Mouse (Mus musculus) heart, embryonic 16.5 days (tissue): ENCODE data around the gene Fbxo46. TPM values are rescaled to one million over a fixed set of nuclear protein-coding genes. Genes with fewer than 3 reads are reported as not detected.

Experiments
- ATAC-seq: fragments of 200-750 bp; cut with Nextera tagmentation; replicated peaks from 2 replicates; pipeline ENCODE4 v1.8.0; 2017; ENCODE audit warnings: moderate number of reproducible peaks; ENCODE audit not compliant: insufficient read depth, low FRiP score; ENCODE audit errors: extremely low read depth
- H3K27ac ChIP-seq: fragments of 300-500 bp; sonication (generic); 2 replicates; pipeline ENCODE4 v1.5.1; 2014; ENCODE audit warnings: mild to moderate bottlenecking, low read length, control low read depth, moderate library complexity
- H3K27me3 ChIP-seq: fragments of 300-500 bp; sonication (generic); 2 replicates; pipeline ENCODE4 v1.6.1; 2014; ENCODE audit warnings: low read length, mixed read lengths; ENCODE audit not compliant: control insufficient read depth, insufficient read depth
- H3K36me3 ChIP-seq: fragments of 300-500 bp; sonication (generic); 2 replicates; pipeline ENCODE4 v1.6.1; 2014; ENCODE audit not compliant: control insufficient read depth, insufficient read depth
- H3K4me1 ChIP-seq: fragments of 300-500 bp; sonication (generic); 2 replicates; pipeline ENCODE4 v1.6.1; 2014; ENCODE audit warnings: low read length, mixed read lengths; ENCODE audit not compliant: control insufficient read depth, insufficient read depth
- H3K4me2 ChIP-seq: fragments of 300-500 bp; sonication (generic); 2 replicates; pipeline ENCODE4 v1.6.1; 2014; ENCODE audit warnings: low read depth, mild to moderate bottlenecking, control low read depth, low read length
- H3K4me3 ChIP-seq: fragments of 300-500 bp; sonication (generic); 2 replicates; pipeline ENCODE4 v1.5.1; 2014; ENCODE audit warnings: mild to moderate bottlenecking, control low read depth, low read length
- H3K9ac ChIP-seq: fragments of 300-500 bp; sonication (generic); 2 replicates; pipeline ENCODE4 v1.6.1; 2014; ENCODE audit warnings: low read length, control low read depth
- H3K9me3 ChIP-seq: fragments of 300-500 bp; sonication (generic); replicated peaks from 2 replicates; pipeline ENCODE4 v1.6.1; 2016; ENCODE audit warnings: low read length; ENCODE audit not compliant: control insufficient read depth
- WGBS: fragments of 180-500 bp; shearing (Covaris S2); extraction: QIAGEN DNeasy Blood & Tissue Kit; methylation state at CpG from one replicate; pipeline ENCODE4 v1.1.7; 2014; 5-methylcytosine and 5-hydroxymethylcytosine counted together
- microRNA counts: library from miRNA; unstranded; fragments of <30 nt; microRNA quantifications from one replicate; lab custom pipeline; 2016
- microRNA-seq: library from miRNA; unstranded; fragments of <30 nt; microRNA quantifications from one replicate; pipeline ENCODE4, GENCODE M21; 2017
- polyA plus RNA-seq: library from polyadenylated mRNA; unstranded; fragments of >200 nt; fragmentation: Nextera tagmentation; extraction: Ambion mirVana; gene quantifications from 2 replicates; pipeline ENCODE4 v1.2.1, GENCODE M21; 2015

Gene Fbxo46
- polyA plus RNA-seq, 1 experiment from 2014 or later = 9.8 TPM

DNA sequence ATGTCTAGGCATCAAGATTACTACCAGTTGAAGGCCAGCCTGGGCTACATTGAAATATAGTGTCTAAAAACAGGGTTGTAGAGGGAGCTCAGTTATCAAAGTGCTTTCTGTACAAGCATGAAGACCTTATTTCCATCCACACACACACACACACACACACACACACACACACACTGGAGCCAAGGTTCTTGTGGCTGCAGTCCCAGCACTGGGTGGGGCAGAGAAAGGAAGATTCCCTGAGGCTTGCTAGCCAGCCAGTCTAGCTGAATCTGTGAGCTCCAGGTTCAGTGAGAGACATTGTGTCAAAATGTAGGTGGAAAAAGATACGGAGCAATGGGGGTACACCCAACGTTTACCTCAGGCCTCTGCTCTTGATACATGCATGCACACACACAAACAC lies 64.6 kb downstream of the Fbxo46 start:
- 74% methylated on average over 2 of the region's 2 CpGs for WGBS
- no peak overlapping the region for H3K9ac ChIP-seq
- H3K27me3 ChIP-seq = peaks cover 4% of the 10 kb centered on the region; the same call in 1 of the 2 replicates
- H3K4me1 ChIP-seq = peaks cover 33% of the 10 kb centered on the region
- no peak overlapping the region for H3K4me3 ChIP-seq
- H3K36me3 ChIP-seq = peaks cover 6% of the 10 kb centered on the region; the same call in 1 of the 2 replicates
- no peak for ATAC-seq
- no peak overlapping the region for H3K4me2 ChIP-seq
- no peaks in the 10 kb centered on the region for H3K9me3 ChIP-seq
- H3K27ac ChIP-seq = peak overlapping the region; percentile 84

DNA sequence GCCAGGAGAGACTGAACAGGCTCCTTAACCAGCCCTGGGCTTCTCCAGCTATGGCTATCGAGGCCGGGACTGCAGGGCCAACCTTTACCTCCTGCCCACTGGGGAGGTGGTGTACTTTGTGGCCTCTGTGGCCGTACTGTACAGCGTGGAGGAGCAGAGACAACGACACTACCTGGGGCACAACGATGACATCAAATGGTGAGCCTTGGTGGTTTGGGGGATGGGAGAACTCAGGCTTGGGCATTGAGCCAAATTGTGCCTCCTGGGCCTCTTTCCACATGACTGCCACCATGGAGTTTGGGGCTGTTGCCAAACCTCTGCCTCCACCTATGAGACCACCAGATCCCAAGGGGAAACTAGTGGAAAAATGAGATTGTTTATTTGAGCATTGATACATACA lies 65.1 kb downstream of the Fbxo46 start:
- Histone ChIP-seq H3K9me3 (no peaks in the 10 kb centered on the region), H3K4me3 (no peak overlapping the region), H3K4me1 (peaks cover 29% of the 10 kb centered on the region), H3K27me3 (no peaks in the 10 kb centered on the region), H3K27ac (peak overlapping the region; percentile 84), H3K36me3 (peaks cover 6% of the 10 kb centered on the region; the same call in 1 of the 2 replicates), H3K4me2 (peak overlapping the region; percentile 26; the same call in 1 of the 2 replicates), H3K9ac (no peak overlapping the region)
- WGBS = 48% methylated on average over 6 of the region's 6 CpGs
- ATAC-seq = peak; percentile 56

MicroRNAs encoded within 50 kb of the gene (microRNA counts, 519-probe panel; counts per million panel counts)
- microRNA mmu-miR-330 (lab: Ali Mortazavi, UCI) = 1,959 counts per million, percentile 20 among the panel's probes with 10 or more counts

Small RNA genes lying within 50 kb of the gene (microRNA-seq; reads per million reads assigned to microRNA genes)
- gene Mir3100 = not detected
- 368 reads per million, percentile 70 among the genes with 10 or more reads in this experiment for gene Mir330

Other genes with a start within 250 kb of the Fbxo46 start
- 3.5 and 5.7 TPM in 2 replicates for gene Pglyrp1, start 248.5 kb upstream of the Fbxo46 start, polyA plus RNA-seq
- gene Ccdc61, start 209.4 kb upstream of the Fbxo46 start, polyA plus RNA-seq = 21.7 and 23.7 TPM in 2 replicates
- gene Nova2, start 194.0 kb upstream of the Fbxo46 start, polyA plus RNA-seq = 0.64 and 0.82 TPM in 2 replicates
- gene Nanos2, start 132.5 kb upstream of the Fbxo46 start, polyA plus RNA-seq = not detected in 2 replicates
- gene Mypop, start 128.6 kb upstream of the Fbxo46 start, polyA plus RNA-seq = 1.8 and 1.9 TPM in 2 replicates
- gene Irf2bp1, start 115.8 kb upstream of the Fbxo46 start, polyA plus RNA-seq = 12.5 and 12.7 TPM in 2 replicates
- 0.17 and 0.37 TPM in 2 replicates for gene Foxa3, start 96.3 kb upstream of the Fbxo46 start, polyA plus RNA-seq
- gene Sympk, start 95.5 kb upstream of the Fbxo46 start, polyA plus RNA-seq = 25.3 and 25.6 TPM in 2 replicates
- gene Rsph6a, start 65.2 kb upstream of the Fbxo46 start, polyA plus RNA-seq = not detected in 2 replicates
- 12.6 and 14.1 TPM in 2 replicates for gene Dmwd, start 43.6 kb upstream of the Fbxo46 start, polyA plus RNA-seq
- gene Dmpk, start 36.0 kb upstream of the Fbxo46 start, polyA plus RNA-seq = 70.7 and 85.5 TPM in 2 replicates
- gene Six5, start 25.3 kb upstream of the Fbxo46 start, polyA plus RNA-seq = 5.1 and 5.4 TPM in 2 replicates
- 0.38 and 0.64 TPM in 2 replicates for gene Gm4969, start 1.5 kb upstream of the Fbxo46 start, polyA plus RNA-seq
- 9.6 and 10.6 TPM in 2 replicates for gene Qpctl, start 29.4 kb downstream of the Fbxo46 start, polyA plus RNA-seq
- gene Snrpd2, start 29.9 kb downstream of the Fbxo46 start, polyA plus RNA-seq = 84.3 and 93.8 TPM in 2 replicates
- gene Gipr, start 46.3 kb downstream of the Fbxo46 start, polyA plus RNA-seq = 104 and 107 TPM in 2 replicates
- gene Eml2, start 56.6 kb downstream of the Fbxo46 start, polyA plus RNA-seq = 23.5 and 26.2 TPM in 2 replicates
- 2.4 and 2.7 TPM in 2 replicates for gene Gpr4, start 92.7 kb downstream of the Fbxo46 start, polyA plus RNA-seq
- 40.4 and 41.8 TPM in 2 replicates for gene Opa3, start 108.5 kb downstream of the Fbxo46 start, polyA plus RNA-seq
- 84.0 and 86.1 TPM in 2 replicates for gene Vasp, start 152.0 kb downstream of the Fbxo46 start, polyA plus RNA-seq
- 0.11 TPM in 1 of 2 replicates, not detected in the other for gene Ppm1n, start 160.2 kb downstream of the Fbxo46 start, polyA plus RNA-seq
- 27.4 and 28.5 TPM in 2 replicates for gene Rtn2, start 162.8 kb downstream of the Fbxo46 start, polyA plus RNA-seq
- 0.24 and 0.34 TPM in 2 replicates for gene Fosb, start 190.2 kb downstream of the Fbxo46 start, polyA plus RNA-seq
- gene Ercc1, start 224.9 kb downstream of the Fbxo46 start, polyA plus RNA-seq = 61.0 and 62.4 TPM in 2 replicates
- 16.2 and 16.7 TPM in 2 replicates for gene Cd3eap, start 239.6 kb downstream of the Fbxo46 start, polyA plus RNA-seq
- gene Ppp1r13l, start 239.9 kb downstream of the Fbxo46 start, polyA plus RNA-seq = 13.6 and 14.2 TPM in 2 replicates